Mouse (Mus musculus): ENCODE measurements around the gene Chaf1a. TPM values are rescaled to one million over a fixed set of nuclear protein-coding genes. Genes with fewer than 3 reads are reported as not detected.
"Not testable (repeated sequence)": the region's sequence is repeated elsewhere in the genome, so short reads cannot be mapped to it uniquely, and the experiment has no call there.

The Chaf1a gene
- polyA plus RNA-seq, 1 experiment from 2014 or later, result 21.7 TPM

DNA sequence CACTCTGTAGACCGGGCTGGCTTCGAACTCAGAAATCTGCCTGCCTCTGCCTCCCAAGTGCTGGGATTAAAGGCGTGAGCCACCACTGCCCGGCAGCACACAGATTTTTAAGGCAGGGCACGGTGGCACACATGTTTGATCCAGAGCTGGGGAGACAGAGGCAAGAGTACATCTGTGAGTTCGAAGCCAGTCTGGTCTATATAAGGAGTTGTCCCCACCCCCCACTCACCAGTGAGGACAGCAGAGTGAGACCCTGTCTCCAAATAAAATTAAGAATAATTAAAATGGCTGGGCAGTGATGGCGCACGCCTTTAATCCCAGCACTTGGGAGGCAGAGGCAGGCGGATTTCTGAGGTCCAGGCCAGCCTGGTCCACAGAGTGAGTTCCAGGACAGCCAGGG lies 38.1 kb downstream of the Chaf1a start:
- H3K9ac ChIP-seq; ATAC-seq (ENCODE audit: insufficient read depth, low FRiP score, low read depth); H3K36me3 ChIP-seq; H3K9me3 ChIP-seq; H3K27me3 ChIP-seq (replicated peaks): not testable (repeated sequence)
- Histone ChIP-seq H3K4me1 (peaks cover 35% of the 10 kb centered on the region), H3K4me3 (replicated peaks) (peak overlapping the region; percentile 84), H3K27ac (peak overlapping the region; percentile 61; the same call in 1 of the 2 replicates), H3K4me2 (peak overlapping the region; percentile 45)
- 63% methylated on average over 9 of the region's 9 CpGs for WGBS

DNA sequence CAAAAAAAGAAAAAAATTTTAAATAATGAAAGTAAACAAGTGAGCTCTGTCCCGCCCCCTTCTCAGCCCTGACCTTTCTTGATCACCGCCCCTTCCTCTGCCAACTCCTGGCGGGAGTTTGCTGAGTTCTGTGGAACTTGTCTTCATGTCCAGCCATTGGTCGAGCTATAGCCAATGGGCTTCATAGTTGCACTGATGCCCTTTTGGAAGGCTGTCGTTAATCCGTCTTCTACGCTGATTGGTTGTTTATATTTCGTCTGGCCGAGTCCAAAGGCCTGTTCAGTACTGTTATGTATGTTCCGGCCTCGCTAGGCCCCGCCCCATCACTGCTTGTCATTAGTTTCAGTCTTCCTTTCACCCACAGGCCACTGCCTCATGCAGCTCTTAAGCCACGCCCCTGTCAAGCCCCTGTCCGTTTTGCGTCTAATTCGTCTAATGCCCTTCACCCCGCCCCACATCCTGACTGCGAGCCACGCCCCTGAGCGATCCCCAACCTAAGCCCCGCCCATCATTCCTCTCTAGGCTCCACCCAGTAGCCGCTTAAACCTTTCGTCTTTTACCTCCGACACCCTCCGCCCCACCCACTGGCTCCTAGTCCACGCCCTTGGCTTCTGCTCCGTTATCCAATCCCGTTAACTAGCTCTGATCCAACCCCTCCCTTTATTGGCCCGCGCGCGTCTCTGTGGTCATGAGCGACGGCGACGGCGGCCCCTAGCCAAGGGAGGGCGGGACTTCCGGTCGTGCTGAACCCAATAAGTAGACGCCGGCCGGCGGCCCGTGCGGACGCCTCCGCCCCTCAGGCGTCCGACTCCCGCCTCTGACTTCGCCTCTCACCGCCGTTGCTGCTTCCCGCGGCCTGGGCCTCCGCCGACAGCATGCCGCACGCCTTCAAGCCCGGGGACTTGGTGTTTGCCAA lies 38.9 kb downstream of the Chaf1a start, which contains the start of gene Hdgfl2:
Gene Hdgfl2, plus strand, starts transcription at position 755 of the 916 bp plus-strand sequence.
- peaks cover 29% of the 10 kb centered on the region for H3K4me1 ChIP-seq
- no peaks in the 10 kb centered on the region for H3K9me3 ChIP-seq
- ATAC-seq (ENCODE audit: insufficient read depth, low FRiP score, low read depth), result peak; percentile 93
- H3K27me3 ChIP-seq (replicated peaks), result no peaks in the 10 kb centered on the region
- peak within 1 kb of the TSS; percentile 61; the same call in 1 of the 2 replicates for H3K27ac ChIP-seq
- H3K4me3 ChIP-seq (replicated peaks), result peak within 1 kb of the TSS; percentile 84
- peak within 1 kb of the TSS; percentile 91 for H3K4me2 ChIP-seq
- H3K36me3 ChIP-seq, result 0 out of 2 replicates have a peak, but pooled peaks cover 7% of the 10 kb centered on the region
- peak within 1 kb of the TSS; percentile 88 for H3K9ac ChIP-seq
- under 1% methylated on average over 59 of the region's 61 CpGs for WGBS

DNA sequence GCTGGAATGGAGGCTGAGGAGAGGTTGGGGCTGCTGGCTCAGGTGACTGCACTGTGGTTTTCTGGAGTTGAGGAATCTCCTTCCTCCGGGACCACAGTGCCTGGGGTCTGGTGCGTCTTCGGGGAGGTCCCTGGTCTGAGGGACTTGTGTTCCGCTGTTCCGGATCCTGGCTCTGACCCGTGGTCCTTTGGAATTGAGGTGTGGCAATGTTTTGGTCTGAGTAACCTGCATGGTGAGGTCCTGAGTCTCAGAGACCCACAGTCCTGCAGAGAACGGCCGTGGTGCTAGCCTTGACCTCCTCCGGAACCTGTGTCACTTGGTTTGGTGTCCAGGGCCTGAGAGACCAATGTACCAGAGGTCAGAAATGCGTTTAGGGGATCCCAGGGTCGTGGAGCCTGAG lies 39.7 kb downstream of the Chaf1a start:
- no peak for ATAC-seq (ENCODE audit: insufficient read depth, low FRiP score, low read depth)
- under 1% methylated on average over 10 of the region's 11 CpGs for WGBS
- H3K27ac ChIP-seq, result 0 out of 2 replicates have a peak overlapping the region, but pooled peaks have one; percentile 40

DNA sequence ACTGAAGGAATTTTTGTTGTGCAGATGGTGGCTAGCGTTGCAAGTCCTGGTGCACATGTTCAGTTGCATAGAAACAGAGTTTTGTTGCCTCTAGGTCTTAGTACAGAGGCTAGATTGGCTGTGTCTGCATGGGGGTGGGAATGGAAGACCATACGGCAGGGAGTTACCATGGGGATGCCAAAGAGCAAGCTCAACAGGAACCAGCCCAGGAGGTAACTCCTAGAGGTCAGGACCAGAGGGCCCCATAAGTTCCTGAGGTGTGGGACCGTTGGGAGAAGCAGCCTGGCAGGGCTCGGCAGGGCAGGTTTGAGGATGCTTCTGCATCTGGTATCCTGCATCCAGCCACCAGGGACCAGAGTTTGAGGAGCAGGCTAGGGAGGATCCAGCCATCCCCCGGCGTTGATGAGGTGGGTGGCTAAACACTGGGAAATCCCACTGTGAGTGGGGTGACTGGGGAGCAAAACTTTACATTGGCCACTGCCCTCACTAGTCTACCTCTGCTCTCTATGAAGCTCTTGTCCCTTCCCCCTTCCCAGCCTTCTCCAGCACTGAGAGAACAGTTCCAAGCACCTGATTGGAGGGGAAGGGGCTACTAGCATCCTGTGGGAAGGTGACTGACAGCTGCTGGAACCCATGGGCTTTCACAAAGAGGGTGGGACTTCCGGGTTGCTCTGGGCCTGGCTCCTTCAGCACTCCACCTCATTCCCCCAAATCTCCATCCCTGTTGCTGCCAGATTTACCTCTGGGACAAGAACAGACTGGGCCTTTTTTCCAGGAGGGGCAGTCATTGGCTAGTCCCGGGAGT lies 40.7 kb downstream of the Chaf1a start:
- peak overlapping the region; percentile 84 for H3K4me3 ChIP-seq (replicated peaks)
- H3K4me1 ChIP-seq, result peaks cover 23% of the 10 kb centered on the region
- peak overlapping the region; percentile 91 for H3K4me2 ChIP-seq
- no peak overlapping the region for H3K27ac ChIP-seq
- no peaks in the 10 kb centered on the region for H3K27me3 ChIP-seq (replicated peaks)
- no peak for ATAC-seq (ENCODE audit: insufficient read depth, low FRiP score, low read depth)
- H3K9ac ChIP-seq, result peak overlapping the region; percentile 1; the same call in 1 of the 2 replicates
- H3K9me3 ChIP-seq, result no peaks in the 10 kb centered on the region
- WGBS, result 7% methylated on average over 8 of the region's 8 CpGs
- H3K36me3 ChIP-seq, result 0 out of 2 replicates have a peak, but pooled peaks cover 10% of the 10 kb centered on the region

More for the DNA sequence above, 39.7 kb downstream of the Chaf1a start:
- Histone ChIP-seq H3K9me3 (no peaks in the 10 kb centered on the region), H3K4me2 (peak overlapping the region; percentile 91), H3K9ac (peak overlapping the region; percentile 88), H3K4me1 (peaks cover 29% of the 10 kb centered on the region), H3K27me3 (replicated peaks) (no peaks in the 10 kb centered on the region), H3K4me3 (replicated peaks) (peak overlapping the region; percentile 84), H3K36me3 (0 out of 2 replicates have a peak, but pooled peaks cover 7% of the 10 kb centered on the region)

DNA sequence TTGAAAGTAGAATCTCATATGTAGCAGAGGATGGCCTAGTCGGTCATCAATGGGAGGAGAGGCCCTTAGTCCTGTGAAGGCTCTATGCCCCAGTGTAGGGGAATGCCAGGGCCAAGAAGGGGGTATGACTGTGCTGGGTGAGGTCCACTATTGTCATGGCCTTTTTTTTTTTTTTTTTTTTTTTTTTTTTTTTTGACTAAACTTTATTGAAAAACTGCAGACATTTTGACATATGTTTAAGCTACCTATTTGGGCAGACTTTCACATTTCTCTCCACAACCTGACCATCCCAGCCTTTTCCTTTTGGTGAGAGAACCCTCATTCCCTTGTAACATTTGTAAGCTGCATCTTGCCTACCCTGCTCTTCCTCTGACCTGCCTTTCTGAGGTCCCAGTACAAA lies 52.1 kb downstream of the Chaf1a start:
- Histone ChIP-seq H3K9me3 (no peaks in the 10 kb centered on the region), H3K36me3 (peaks cover 17% of the 10 kb centered on the region), H3K4me1 (no peaks in the 10 kb centered on the region), H3K9ac (no peak overlapping the region), H3K27ac (peak overlapping the region; percentile 31; the same call in 1 of the 2 replicates), H3K27me3 (replicated peaks) (no peaks in the 10 kb centered on the region), H3K4me3 (replicated peaks) (no peak overlapping the region), H3K4me2 (no peak overlapping the region)
- no peak for ATAC-seq (ENCODE audit: insufficient read depth, low FRiP score, low read depth)
- 74% methylated on average over 1 of the region's 1 CpGs for WGBS

DNA sequence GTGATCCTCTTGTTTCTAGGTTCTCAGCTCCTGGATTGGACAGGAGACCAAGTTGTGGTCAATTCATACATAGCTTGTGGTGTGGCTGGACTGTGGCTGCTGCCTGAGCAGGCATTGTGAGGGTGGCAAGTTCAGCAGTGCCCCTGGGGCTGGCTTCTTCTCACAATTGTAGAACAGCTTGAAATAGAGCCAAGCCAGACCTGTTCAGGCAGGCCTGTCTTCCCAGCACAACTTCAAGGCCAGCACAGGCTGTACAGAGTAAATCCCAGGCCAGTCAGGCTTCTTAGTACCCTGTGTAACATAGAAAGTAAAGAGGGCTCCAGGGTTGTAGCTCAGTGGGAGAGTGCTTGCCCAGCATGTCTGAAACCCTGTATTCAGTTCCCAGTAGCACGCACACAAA lies 52.6 kb downstream of the Chaf1a start:
- no peak overlapping the region for H3K4me2 ChIP-seq
- peak overlapping the region; percentile 31 for H3K27ac ChIP-seq
- H3K4me1 ChIP-seq, result no peaks in the 10 kb centered on the region
- H3K9ac ChIP-seq, result no peak overlapping the region
- ATAC-seq (ENCODE audit: insufficient read depth, low FRiP score, low read depth), result no peak
- 83% methylated on average over 1 of the region's 1 CpGs for WGBS
- H3K36me3 ChIP-seq, result peaks cover 21% of the 10 kb centered on the region
- no peaks in the 10 kb centered on the region for H3K9me3 ChIP-seq
- no peaks in the 10 kb centered on the region for H3K27me3 ChIP-seq (replicated peaks)
- H3K4me3 ChIP-seq (replicated peaks), result no peak overlapping the region

DNA sequence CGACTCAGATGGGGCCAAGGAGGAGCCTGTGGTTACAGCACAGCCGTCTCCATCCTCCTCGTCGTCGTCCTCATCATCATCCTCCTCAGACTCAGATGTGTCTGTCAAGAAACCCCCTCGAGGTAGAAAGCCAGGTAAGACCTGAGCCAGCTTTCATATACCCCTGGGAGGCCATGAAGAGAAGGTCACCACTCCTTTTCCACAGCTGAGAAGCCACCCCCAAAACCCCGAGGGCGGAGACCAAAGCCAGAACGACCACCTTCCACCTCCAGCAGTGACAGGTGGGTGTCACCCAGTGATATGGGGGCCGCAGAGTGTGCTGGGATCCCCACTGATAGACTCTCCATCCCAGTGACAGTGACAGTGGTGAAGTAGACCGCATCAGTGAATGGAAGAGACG lies 56.6 kb downstream of the Chaf1a start:
- Histone ChIP-seq H3K4me3 (replicated peaks) (no peak overlapping the region), H3K27me3 (replicated peaks) (no peaks in the 10 kb centered on the region), H3K36me3 (peaks cover 55% of the 10 kb centered on the region), H3K27ac (no peak overlapping the region), H3K4me1 (no peaks in the 10 kb centered on the region), H3K4me2 (no peak overlapping the region), H3K9me3 (no peaks in the 10 kb centered on the region), H3K9ac (no peak overlapping the region)
- no peak for ATAC-seq (ENCODE audit: insufficient read depth, low FRiP score, low read depth)
- 90% methylated on average over 12 of the region's 12 CpGs for WGBS

DNA sequence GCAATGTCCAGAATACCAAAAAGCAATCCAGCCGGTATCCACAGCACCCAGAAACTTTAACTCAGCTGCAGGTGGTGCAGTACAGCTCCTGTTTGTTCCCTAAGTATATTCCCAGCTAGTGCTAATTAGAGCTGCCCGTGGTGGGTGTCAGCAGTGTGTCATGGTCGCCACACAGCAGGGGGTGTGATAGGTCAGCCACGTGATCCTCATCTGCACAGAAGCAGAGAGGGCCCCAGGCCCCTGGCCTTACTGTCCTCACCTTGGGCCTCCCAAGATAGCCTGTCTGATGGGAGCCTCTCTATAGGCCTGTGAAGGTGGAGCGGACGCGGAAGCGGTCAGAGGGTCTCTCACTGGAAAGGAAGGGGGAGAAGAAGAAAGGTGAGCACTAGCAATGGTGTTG lies 57.9 kb downstream of the Chaf1a start:
- no peaks in the 10 kb centered on the region for H3K27me3 ChIP-seq (replicated peaks)
- no peak overlapping the region for H3K4me3 ChIP-seq (replicated peaks)
- 93% methylated on average over 8 of the region's 8 CpGs for WGBS
- no peaks in the 10 kb centered on the region for H3K4me1 ChIP-seq
- no peak overlapping the region for H3K27ac ChIP-seq
- peaks cover 66% of the 10 kb centered on the region for H3K36me3 ChIP-seq
- H3K9ac ChIP-seq, result no peak overlapping the region
- H3K4me2 ChIP-seq, result no peak overlapping the region
- H3K9me3 ChIP-seq, result no peaks in the 10 kb centered on the region
- no peak for ATAC-seq (ENCODE audit: insufficient read depth, low FRiP score, low read depth)

DNA sequence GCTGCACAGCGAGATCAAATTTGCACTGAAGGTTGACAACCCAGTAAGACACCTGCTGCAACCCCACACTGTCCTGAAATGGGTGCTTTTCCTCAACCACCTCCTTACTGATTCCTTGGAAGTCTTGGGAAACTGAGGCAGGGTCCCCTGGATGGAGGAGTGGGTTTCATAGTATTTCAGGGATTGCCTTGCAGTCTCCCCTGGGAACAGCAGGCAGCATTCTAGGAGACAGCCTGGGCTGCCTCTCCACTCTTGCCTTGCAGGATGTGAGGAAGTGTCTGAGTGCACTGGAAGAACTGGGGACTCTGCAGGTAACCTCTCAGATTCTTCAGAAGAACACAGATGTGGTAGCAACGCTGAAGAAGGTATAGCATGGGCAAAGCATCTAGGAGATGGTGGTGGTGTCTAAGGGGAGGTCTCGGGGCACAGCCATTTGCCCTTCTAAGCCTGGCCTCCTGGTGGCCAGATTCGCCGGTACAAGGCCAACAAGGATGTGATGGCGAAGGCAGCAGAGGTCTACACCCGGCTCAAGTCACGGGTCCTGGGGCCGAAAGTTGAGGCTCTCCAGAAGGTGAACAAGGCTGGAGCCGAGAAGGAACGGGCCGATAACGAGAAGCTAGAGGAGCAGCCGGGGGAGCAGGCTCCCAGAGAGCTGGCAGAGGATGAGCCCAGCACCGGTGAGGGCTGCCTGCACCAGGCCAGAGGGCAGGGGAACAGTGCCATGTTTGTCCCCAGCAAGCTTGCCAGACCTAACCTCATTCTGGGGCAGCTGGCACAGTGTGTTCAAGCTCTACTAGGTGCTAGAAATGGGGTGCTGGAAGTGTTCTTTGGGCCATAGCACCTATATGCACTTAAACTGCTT lies 58.7 kb downstream of the Chaf1a start:
- no peak overlapping the region for H3K4me2 ChIP-seq
- no peak overlapping the region for H3K4me3 ChIP-seq (replicated peaks)
- no peaks in the 10 kb centered on the region for H3K27me3 ChIP-seq (replicated peaks)
- 88% methylated on average over 15 of the region's 15 CpGs for WGBS
- ATAC-seq (ENCODE audit: insufficient read depth, low FRiP score, low read depth), result no peak
- peaks cover 70% of the 10 kb centered on the region for H3K36me3 ChIP-seq
- no peak overlapping the region for H3K27ac ChIP-seq
- no peaks in the 10 kb centered on the region for H3K9me3 ChIP-seq
- no peaks in the 10 kb centered on the region for H3K4me1 ChIP-seq
- no peak overlapping the region for H3K9ac ChIP-seq

DNA sequence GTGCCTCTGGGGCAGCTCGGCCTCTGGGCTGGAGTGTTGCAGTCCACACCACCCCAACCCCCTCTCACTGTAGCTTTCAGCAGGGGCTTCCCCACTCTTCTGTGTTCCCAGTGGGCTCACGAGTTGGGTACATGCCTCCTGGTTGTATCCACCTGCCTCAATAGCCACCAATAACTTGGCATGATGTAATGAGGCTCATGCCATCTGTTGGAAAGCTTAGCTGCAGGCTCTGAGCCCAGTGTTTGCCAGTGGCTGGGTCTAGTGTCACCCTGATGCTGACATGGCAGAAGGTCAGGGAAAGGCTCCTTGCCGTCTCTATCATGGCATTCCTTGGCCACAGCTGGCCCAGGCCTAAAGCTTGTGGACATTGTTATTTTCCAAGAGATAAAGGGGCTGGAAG lies 60.6 kb downstream of the Chaf1a start:
- ATAC-seq (ENCODE audit: insufficient read depth, low FRiP score, low read depth), result no peak
- H3K4me1 ChIP-seq, result no peaks in the 10 kb centered on the region

DNA sequence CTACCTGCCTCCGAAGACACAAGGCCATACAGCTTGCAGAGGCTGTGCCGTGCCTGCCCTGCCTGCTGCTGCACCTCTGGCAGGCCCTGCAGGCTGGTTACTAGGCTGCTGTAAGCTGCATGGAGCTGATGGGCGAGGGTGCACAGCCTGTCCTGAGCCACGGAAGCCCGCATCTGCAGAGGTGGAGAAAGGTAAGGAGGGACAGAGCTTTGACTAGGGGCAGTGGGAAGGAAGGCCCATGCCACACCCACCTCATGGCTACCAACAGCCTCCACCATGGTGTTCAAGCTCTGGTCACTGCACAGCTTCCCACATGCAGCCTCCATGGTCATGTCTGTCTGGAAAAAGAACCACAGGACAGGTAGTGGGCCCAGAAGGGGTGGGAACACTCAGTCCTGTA lies 61.9 kb downstream of the Chaf1a start:
- Histone ChIP-seq H3K27ac (no peak overlapping the region), H3K27me3 (replicated peaks) (no peaks in the 10 kb centered on the region), H3K36me3 (peaks cover 59% of the 10 kb centered on the region), H3K4me3 (replicated peaks) (no peak overlapping the region), H3K4me2 (no peak overlapping the region), H3K9me3 (no peaks in the 10 kb centered on the region), H3K4me1 (no peaks in the 10 kb centered on the region), H3K9ac (no peak overlapping the region)
- no peak for ATAC-seq (ENCODE audit: insufficient read depth, low FRiP score, low read depth)
- WGBS, result 89% methylated on average over 5 of the region's 5 CpGs

More for the DNA sequence above, 60.6 kb downstream of the Chaf1a start:
- H3K4me3 ChIP-seq (replicated peaks), result no peak overlapping the region
- 85% methylated on average over 3 of the region's 3 CpGs for WGBS
- H3K27ac ChIP-seq, result no peak overlapping the region
- H3K9me3 ChIP-seq, result no peaks in the 10 kb centered on the region
- H3K9ac ChIP-seq, result no peak overlapping the region
- H3K4me2 ChIP-seq, result no peak overlapping the region
- H3K27me3 ChIP-seq (replicated peaks), result no peaks in the 10 kb centered on the region
- H3K36me3 ChIP-seq, result peaks cover 70% of the 10 kb centered on the region
